Mouse (Mus musculus): ENCODE results near the gene Kpna7. TPM values are rescaled to one million over a fixed set of nuclear protein-coding genes. Genes with fewer than 3 reads are reported as not detected.

Kpna7 gene
- polyA plus RNA-seq, 1 experiment from 2014 or later, result 0.17 TPM

GRCm38 (mm10) chr5:145126580-145126979 is 42.8 kb upstream of the Kpna7 start:
- ATAC-seq (ENCODE audit: low FRiP score, low TSS enrichment) (no peak), DNase-seq (ENCODE audit: low spot score) (no peak)
- Histone ChIP-seq H3K27ac (replicated peaks) (no peak overlapping the region), H3K9ac (ENCODE audit: low read length) (no peak overlapping the region), H3K27me3 (ENCODE audit: control insufficient read depth, insufficient read depth, low read length) (no peaks in the 10 kb centered on the region), H3K4me2 (replicated peaks; ENCODE audit: low read depth) (no peak overlapping the region), H3K9me3 (ENCODE audit: control insufficient read depth, low read length) (no peaks in the 10 kb centered on the region), H3K4me3 (ENCODE audit: low read depth, low read length) (no peak overlapping the region), H3K36me3 (ENCODE audit: control insufficient read depth, insufficient read depth, low read length) (peaks cover 40% of the 10 kb centered on the region), H3K4me1 (replicated peaks; ENCODE audit: control insufficient read depth, insufficient read depth) (no peaks in the 10 kb centered on the region)
- TF ChIP-seq CTCF (IDR thresholded peaks at IDR 0.05; ENCODE audit: low read depth), result no peak
- TF ChIP-seq EP300 (optimal IDR thresholded peaks at IDR 0.05), result no peak
- 90% methylated on average over 9 of the region's 9 CpGs for WGBS

- Histone ChIP-seq H3K9ac (ENCODE audit: low read length) (no peak overlapping the region), H3K4me3 (ENCODE audit: low read depth, low read length) (no peak overlapping the region), H3K4me1 (replicated peaks; ENCODE audit: control insufficient read depth, insufficient read depth) (no peaks in the 10 kb centered on the region), H3K9me3 (ENCODE audit: control insufficient read depth, low read length) (no peaks in the 10 kb centered on the region), H3K27me3 (ENCODE audit: control insufficient read depth, insufficient read depth, low read length) (no peaks in the 10 kb centered on the region), H3K4me2 (replicated peaks; ENCODE audit: low read depth) (no peak overlapping the region), H3K36me3 (ENCODE audit: control insufficient read depth, insufficient read depth, low read length) (peaks cover 26% of the 10 kb centered on the region), H3K27ac (replicated peaks) (no peak overlapping the region)
- DNase-seq (ENCODE audit: low spot score) (no peak), ATAC-seq (ENCODE audit: low FRiP score, low TSS enrichment) (no peak)
- WGBS, result 92% methylated on average over 19 of the region's 19 CpGs
- TF ChIP-seq CTCF (IDR thresholded peaks at IDR 0.05; ENCODE audit: low read depth) (no peak), EP300 (optimal IDR thresholded peaks at IDR 0.05) (no peak)
Observed at GRCm38 (mm10) chr5:145123396-145123795, 39.6 kb upstream of the Kpna7 start.

- H3K27me3 ChIP-seq (ENCODE audit: control insufficient read depth, insufficient read depth, low read length), result no peaks in the 10 kb centered on the region
- no peak for DNase-seq (ENCODE audit: low spot score)
- H3K9me3 ChIP-seq (ENCODE audit: control insufficient read depth, low read length), result no peaks in the 10 kb centered on the region
- H3K9ac ChIP-seq (ENCODE audit: low read length), result no peak overlapping the region
- peaks cover 14% of the 10 kb centered on the region for H3K36me3 ChIP-seq (ENCODE audit: control insufficient read depth, insufficient read depth, low read length)
- H3K27ac ChIP-seq (replicated peaks), result no peak overlapping the region
- H3K4me3 ChIP-seq (ENCODE audit: low read depth, low read length), result no peak overlapping the region
- WGBS, result 69% methylated on average over 7 of the region's 7 CpGs
- no peak overlapping the region for H3K4me2 ChIP-seq (replicated peaks; ENCODE audit: low read depth)
- H3K4me1 ChIP-seq (replicated peaks; ENCODE audit: control insufficient read depth, insufficient read depth), result peaks cover 2% of the 10 kb centered on the region; the same call in 1 of the 2 replicates
- ATAC-seq (ENCODE audit: low FRiP score, low TSS enrichment), result no peak
- no peak for TF ChIP-seq CTCF (IDR thresholded peaks at IDR 0.05; ENCODE audit: low read depth)
- TF ChIP-seq EP300 (optimal IDR thresholded peaks at IDR 0.05), result no peak
Observed at GRCm38 (mm10) chr5:145120921-145121320, 37.1 kb upstream of the Kpna7 start.

GRCm38 (mm10) chr5:145119385-145119784 is 35.6 kb upstream of the Kpna7 start:
- DNase-seq (ENCODE audit: low spot score), result no peak
- H3K9me3 ChIP-seq (ENCODE audit: control insufficient read depth, low read length), result no peaks in the 10 kb centered on the region
- no peak overlapping the region for H3K4me3 ChIP-seq (ENCODE audit: low read depth, low read length)
- 89% methylated on average over 2 of the region's 2 CpGs for WGBS
- H3K27me3 ChIP-seq (ENCODE audit: control insufficient read depth, insufficient read depth, low read length), result no peaks in the 10 kb centered on the region
- no peak for TF ChIP-seq EP300 (optimal IDR thresholded peaks at IDR 0.05)
- peak; percentile 64 for TF ChIP-seq CTCF (IDR thresholded peaks at IDR 0.05; ENCODE audit: low read depth)
- peaks cover 14% of the 10 kb centered on the region for H3K36me3 ChIP-seq (ENCODE audit: control insufficient read depth, insufficient read depth, low read length)
- no peak overlapping the region for H3K9ac ChIP-seq (ENCODE audit: low read length)
- no peak overlapping the region for H3K27ac ChIP-seq (replicated peaks)
- H3K4me1 ChIP-seq (replicated peaks; ENCODE audit: control insufficient read depth, insufficient read depth), result peaks cover 2% of the 10 kb centered on the region; the same call in 1 of the 2 replicates
- H3K4me2 ChIP-seq (replicated peaks; ENCODE audit: low read depth), result no peak overlapping the region
- ATAC-seq (ENCODE audit: low FRiP score, low TSS enrichment), result no peak

GRCm38 (mm10) chr5:145118461-145118860 is 34.6 kb upstream of the Kpna7 start:
- Histone ChIP-seq H3K9ac (ENCODE audit: low read length) (no peak overlapping the region), H3K9me3 (ENCODE audit: control insufficient read depth, low read length) (no peaks in the 10 kb centered on the region), H3K4me2 (replicated peaks; ENCODE audit: low read depth) (no peak overlapping the region), H3K4me3 (ENCODE audit: low read depth, low read length) (no peak overlapping the region), H3K4me1 (replicated peaks; ENCODE audit: control insufficient read depth, insufficient read depth) (peaks cover 2% of the 10 kb centered on the region; the same call in 1 of the 2 replicates), H3K36me3 (ENCODE audit: control insufficient read depth, insufficient read depth, low read length) (peaks cover 14% of the 10 kb centered on the region), H3K27ac (replicated peaks) (no peak overlapping the region), H3K27me3 (ENCODE audit: control insufficient read depth, insufficient read depth, low read length) (no peaks in the 10 kb centered on the region)
- no peak for ATAC-seq (ENCODE audit: low FRiP score, low TSS enrichment)
- TF ChIP-seq CTCF (IDR thresholded peaks at IDR 0.05; ENCODE audit: low read depth) (no peak), EP300 (optimal IDR thresholded peaks at IDR 0.05) (no peak)
- no peak for DNase-seq (ENCODE audit: low spot score)
- WGBS, result 91% methylated on average over 5 of the region's 5 CpGs

GRCm38 (mm10) chr5:145118005-145118404 is 34.2 kb upstream of the Kpna7 start:
- no peak overlapping the region for H3K9ac ChIP-seq (ENCODE audit: low read length)
- no peak for TF ChIP-seq EP300 (optimal IDR thresholded peaks at IDR 0.05)
- no peak for TF ChIP-seq CTCF (IDR thresholded peaks at IDR 0.05; ENCODE audit: low read depth)
- DNase-seq (ENCODE audit: low spot score) (no peak), ATAC-seq (ENCODE audit: low FRiP score, low TSS enrichment) (no peak)
- H3K27me3 ChIP-seq (ENCODE audit: control insufficient read depth, insufficient read depth, low read length), result no peaks in the 10 kb centered on the region
- no peak overlapping the region for H3K4me3 ChIP-seq (ENCODE audit: low read depth, low read length)
- no peaks in the 10 kb centered on the region for H3K9me3 ChIP-seq (ENCODE audit: control insufficient read depth, low read length)
- WGBS, result 42% methylated on average over 6 of the region's 6 CpGs
- peaks cover 12% of the 10 kb centered on the region for H3K36me3 ChIP-seq (ENCODE audit: control insufficient read depth, insufficient read depth, low read length)
- no peak overlapping the region for H3K4me2 ChIP-seq (replicated peaks; ENCODE audit: low read depth)
- H3K4me1 ChIP-seq (replicated peaks; ENCODE audit: control insufficient read depth, insufficient read depth), result peaks cover 2% of the 10 kb centered on the region; the same call in 1 of the 2 replicates
- H3K27ac ChIP-seq (replicated peaks), result no peak overlapping the region
